Mouse (Mus musculus): Measurements from ENCODE around the gene Arl11. TPM values are rescaled to one million over a fixed set of nuclear protein-coding genes. Genes with fewer than 3 reads are reported as not detected.
A peak's percentile ranks its signal among the peaks of the same experiment; 100 is the strongest.
"Not testable (repeated sequence)": the region's sequence is repeated elsewhere in the genome, so short reads cannot be mapped to it uniquely, and the experiment has no call there.

Arl11 gene
- total RNA-seq, 2 experiments from 2014 or later, result 1.2 to 1.7 TPM

- DNase-seq, result no peak
- intact Hi-C loops (cut with DNase I), result no loop called here
Observed at GRCm38 (mm10) chr14:61322740-61323139, 13.2 kb downstream of the Arl11 start.

GRCm38 (mm10) chr14:61327007-61327406 is 17.5 kb downstream of the Arl11 start:
- DNase-seq; intact Hi-C loops (cut with DNase I): not testable (repeated sequence)

GRCm38 (mm10) chr14:61327618-61328450 is 18.3 kb downstream of the Arl11 start:
- DNase-seq, result peak; percentile 65 to 66
- intact Hi-C loops (cut with DNase I), result no loop called here

GRCm38 (mm10) chr14:61330591-61330990 is 21.0 kb downstream of the Arl11 start:
- DNase-seq, result peak in 1 of 2 experiments; percentile 12
- intact Hi-C loops (cut with DNase I), result loop anchor here (5.0 to 10.0 kb wide), 2 partner anchors 714 to 1127 kb away; partner anchors contain the start of gene Gucy1b2

DNA sequence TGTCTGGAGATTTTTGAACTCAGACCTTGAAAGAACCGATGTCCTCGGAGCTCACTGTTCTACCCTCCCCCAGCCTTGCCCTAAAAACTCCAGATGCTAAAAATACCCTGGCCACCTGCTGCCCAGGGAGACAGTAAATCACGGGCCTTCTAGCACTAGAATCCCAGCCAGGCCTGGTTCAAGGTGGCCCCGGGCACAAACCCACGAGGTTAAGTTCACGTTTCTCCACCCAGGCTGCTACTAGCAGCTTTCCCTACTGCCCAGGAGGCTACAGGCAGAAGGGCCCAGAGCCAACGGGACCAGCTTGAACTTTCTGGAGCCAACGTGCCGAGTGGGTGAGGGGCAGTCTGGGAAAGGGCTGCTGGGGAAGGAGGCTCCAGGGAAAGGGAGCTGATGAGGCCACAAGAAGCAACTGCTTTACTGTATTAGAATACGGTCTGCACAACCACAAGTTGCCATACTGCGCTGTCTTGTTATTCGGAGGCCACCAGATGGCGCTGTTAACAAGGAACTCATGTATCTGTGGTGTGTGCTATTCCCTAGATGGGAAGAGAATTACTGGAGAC is 21.5 kb downstream of the Arl11 start:
- intact Hi-C loops (cut with DNase I), result loop anchor here (1.0 to 10.0 kb wide), 3 partner anchors 167 to 1126 kb away; partner anchors contain the start of gene Gucy1b2
- DNase-seq, result peak; percentile 83 to 87

DNA sequence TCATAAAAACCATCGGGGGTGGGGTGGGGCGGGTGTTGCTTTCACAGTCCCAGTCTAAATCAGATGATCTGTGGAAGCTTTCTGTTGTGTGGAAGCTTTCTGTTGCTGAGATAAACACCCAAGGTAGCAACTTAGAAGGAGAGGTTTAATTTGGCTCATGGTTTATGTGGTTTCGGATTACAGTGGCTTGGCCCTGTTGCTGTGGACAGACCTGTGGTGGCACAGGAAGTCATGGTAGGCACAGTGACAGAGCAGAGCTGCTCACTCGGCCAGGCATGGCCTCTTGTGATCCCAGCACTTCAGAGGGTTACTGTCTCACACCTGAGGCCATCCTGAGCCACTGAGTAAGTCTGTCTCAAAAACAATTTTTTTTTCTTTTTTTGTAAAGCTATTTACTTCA is 29.8 kb downstream of the Arl11 start:
- DNase-seq, result no peak
- intact Hi-C loops (cut with DNase I), result loop anchor here (10.0 kb wide), 1 partner anchor 705 kb away; no protein-coding TSS in a partner anchor

- intact Hi-C loops (cut with DNase I), result no loop called here
- DNase-seq, result no peak
Observed at GRCm38 (mm10) chr14:61344590-61344989, 35.0 kb downstream of the Arl11 start.

- intact Hi-C loops (cut with DNase I), result loop anchor here (5.0 kb wide), 1 partner anchor 90 kb away; the partner anchor contains the start of gene Kpna3
- no peak for DNase-seq
Observed at GRCm38 (mm10) chr14:61346827-61347698, 37.5 kb downstream of the Arl11 start.

GRCm38 (mm10) chr14:61349876-61350275 is 40.3 kb downstream of the Arl11 start:
- intact Hi-C loops (cut with DNase I), result loop anchor here (5.0 to 10.0 kb wide), 2 partner anchors 87 to 905 kb away; partner anchors contain the start of gene Kpna3
- no peak for DNase-seq

GRCm38 (mm10) chr14:61350808-61351207 is 41.3 kb downstream of the Arl11 start:
- no peak for DNase-seq
- intact Hi-C loops (cut with DNase I), result loop anchor here (10.0 kb wide), 1 partner anchor 904 kb away; no protein-coding TSS in a partner anchor

- intact Hi-C loops (cut with DNase I), result loop anchor here (10.0 kb wide), 1 partner anchor 900 kb away; no protein-coding TSS in a partner anchor
- DNase-seq, result no peak
Observed at GRCm38 (mm10) chr14:61354251-61355235, 45.0 kb downstream of the Arl11 start.

- intact Hi-C loops (cut with DNase I), result loop anchor here (2.0 kb wide), 2 partner anchors 28 to 80 kb away; no protein-coding TSS in a partner anchor
- DNase-seq, result peak; percentile 93
Observed at GRCm38 (mm10) chr14:61360131-61360980, 50.8 kb downstream of the Arl11 start, which contains the start of gene Ebpl. TSS of gene Ebpl (minus strand) at chr14:61360439.

- DNase-seq, result no peak
- intact Hi-C loops (cut with DNase I), result loop anchor here (2.0 kb wide), 2 partner anchors 28 to 80 kb away; no protein-coding TSS in a partner anchor
Observed at GRCm38 (mm10) chr14:61360981-61361511, 51.5 kb downstream of the Arl11 start.

Other genes with a start within 250 kb of the Arl11 start
- 10 to 100 TPM; 27.0 to 31.9 TPM for gene Sacs, start 171.3 kb upstream of the Arl11 start, total RNA-seq (2021)
- gene Sgcg, start 51.3 kb upstream of the Arl11 start, total RNA-seq (2021), result 100 to 1,000 TPM; 237 to 263 TPM
- gene Ebpl, start 50.7 kb downstream of the Arl11 start, total RNA-seq (2021), result 1 to 10 TPM; 1.1 TPM
- 10 to 100 TPM; 52.1 to 53.3 TPM for gene Kpna3, start 130.1 kb downstream of the Arl11 start, total RNA-seq (2021)
- 10 to 100 TPM; 57.8 to 63.2 TPM for gene Spryd7, start 247.1 kb downstream of the Arl11 start, total RNA-seq (2021)

Measured in heart, postnatal 36 days (tissue).